Mouse (Mus musculus) forebrain, embryonic 14.5 days (tissue): Measurements from ENCODE around the gene Sema4b. TPM values are rescaled to one million over a fixed set of nuclear protein-coding genes. Genes with fewer than 3 reads are reported as not detected.

ENCODE experiments used
- ATAC-seq: fragments of 200-750 bp; cut with Nextera tagmentation; 2 replicates; pipeline ENCODE4 v1.8.0; 2017; ENCODE audit warnings: mild to moderate bottlenecking, moderate library complexity
- DNase-seq: peaks from one replicate; pipeline ENCODE4 v3.0.0-alpha.2; 2015; ENCODE audit warnings: low spot score
- H3K27ac ChIP-seq: fragments of 300-500 bp; sonication (generic); 2 replicates; pipeline ENCODE4 v1.5.1; 2014; ENCODE audit warnings: low read depth, mild to moderate bottlenecking, control low read depth, low read length, moderate library complexity
- H3K27me3 ChIP-seq: fragments of 300-500 bp; sonication (generic); replicated peaks from 2 replicates; pipeline ENCODE4 v1.6.1; 2014; ENCODE audit warnings: low read length, control low read depth, mixed read lengths; ENCODE audit not compliant: control insufficient read depth, insufficient read depth
- H3K36me3 ChIP-seq: fragments of 300-500 bp; sonication (generic); 2 replicates; pipeline ENCODE4 v1.6.1; 2014; ENCODE audit warnings: low read length, control low read depth; ENCODE audit not compliant: control insufficient read depth, insufficient read depth
- H3K4me1 ChIP-seq: fragments of 300-500 bp; sonication (generic); 2 replicates; pipeline ENCODE4 v1.6.1; 2014; ENCODE audit warnings: antibody characterized with exemption, low read length, control low read depth; ENCODE audit not compliant: control insufficient read depth, insufficient read depth
- H3K4me2 ChIP-seq: fragments of 300-500 bp; sonication (generic); 2 replicates; pipeline ENCODE4 v1.6.1; 2014; ENCODE audit warnings: mild to moderate bottlenecking, control low read depth, low read length
- H3K4me3 ChIP-seq: fragments of 300-500 bp; sonication (generic); 2 replicates; pipeline ENCODE4 v1.5.1; 2014; ENCODE audit warnings: low read depth, low read length, control low read depth
- H3K9ac ChIP-seq: fragments of 300-500 bp; sonication (generic); 2 replicates; pipeline ENCODE4 v1.6.1; 2014; ENCODE audit warnings: mild to moderate bottlenecking, low read length, control low read depth, moderate library complexity
- H3K9me3 ChIP-seq: fragments of 300-500 bp; sonication (generic); replicated peaks from 2 replicates; pipeline ENCODE4 v1.6.1; 2016; ENCODE audit warnings: low read length, control low read depth, mixed read lengths; ENCODE audit not compliant: control insufficient read depth
- WGBS: fragments of 180-500 bp; shearing (Covaris S2); extraction: QIAGEN DNeasy Blood & Tissue Kit; methylation state at CpG from one replicate; pipeline ENCODE4 v1.1.7; 2014; 5-methylcytosine and 5-hydroxymethylcytosine counted together
- polyA plus RNA-seq: library from polyadenylated mRNA; unstranded; fragments of >200 nt; fragmentation: Nextera tagmentation; extraction: Ambion mirVana; gene quantifications from 2 replicates; pipeline ENCODE4 v1.2.1, GENCODE M21; 2014

Gene Sema4b
- polyA plus RNA-seq, 1 experiment from 2014 or later: 11.6 TPM

DNA sequence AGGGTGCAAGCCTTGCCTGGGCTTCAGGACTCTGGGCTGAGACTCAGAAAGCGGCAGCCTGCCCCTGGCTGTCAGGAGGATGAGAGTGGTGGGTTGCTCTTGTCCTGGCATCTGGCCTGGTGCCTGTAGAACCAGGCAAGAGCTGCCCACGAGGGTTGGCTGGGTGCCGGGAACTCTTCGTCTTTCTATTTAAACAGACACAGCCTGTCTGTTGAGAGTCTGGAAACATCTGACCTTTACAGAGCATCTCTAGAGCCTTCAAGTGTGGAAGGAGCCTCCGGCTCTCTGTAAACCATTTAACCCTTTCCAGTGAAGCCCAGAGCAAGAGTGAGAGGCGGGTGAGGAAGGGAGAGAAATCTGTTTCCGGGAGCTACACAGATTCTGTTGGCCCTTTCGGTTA, 15.3 kb upstream of the Sema4b start:
- H3K9me3 ChIP-seq: no peaks in the 10 kb centered on the region
- H3K27me3 ChIP-seq: no peaks in the 10 kb centered on the region
- no peak overlapping the region for H3K9ac ChIP-seq
- DNase-seq: peak; percentile 52
- ATAC-seq: no peak
- no peak overlapping the region for H3K4me3 ChIP-seq
- H3K4me1 ChIP-seq: no peaks in the 10 kb centered on the region
- no peak overlapping the region for H3K27ac ChIP-seq
- no peak overlapping the region for H3K4me2 ChIP-seq
- WGBS: 44% methylated on average over 8 of the region's 8 CpGs
- H3K36me3 ChIP-seq: no peaks in the 10 kb centered on the region

DNA sequence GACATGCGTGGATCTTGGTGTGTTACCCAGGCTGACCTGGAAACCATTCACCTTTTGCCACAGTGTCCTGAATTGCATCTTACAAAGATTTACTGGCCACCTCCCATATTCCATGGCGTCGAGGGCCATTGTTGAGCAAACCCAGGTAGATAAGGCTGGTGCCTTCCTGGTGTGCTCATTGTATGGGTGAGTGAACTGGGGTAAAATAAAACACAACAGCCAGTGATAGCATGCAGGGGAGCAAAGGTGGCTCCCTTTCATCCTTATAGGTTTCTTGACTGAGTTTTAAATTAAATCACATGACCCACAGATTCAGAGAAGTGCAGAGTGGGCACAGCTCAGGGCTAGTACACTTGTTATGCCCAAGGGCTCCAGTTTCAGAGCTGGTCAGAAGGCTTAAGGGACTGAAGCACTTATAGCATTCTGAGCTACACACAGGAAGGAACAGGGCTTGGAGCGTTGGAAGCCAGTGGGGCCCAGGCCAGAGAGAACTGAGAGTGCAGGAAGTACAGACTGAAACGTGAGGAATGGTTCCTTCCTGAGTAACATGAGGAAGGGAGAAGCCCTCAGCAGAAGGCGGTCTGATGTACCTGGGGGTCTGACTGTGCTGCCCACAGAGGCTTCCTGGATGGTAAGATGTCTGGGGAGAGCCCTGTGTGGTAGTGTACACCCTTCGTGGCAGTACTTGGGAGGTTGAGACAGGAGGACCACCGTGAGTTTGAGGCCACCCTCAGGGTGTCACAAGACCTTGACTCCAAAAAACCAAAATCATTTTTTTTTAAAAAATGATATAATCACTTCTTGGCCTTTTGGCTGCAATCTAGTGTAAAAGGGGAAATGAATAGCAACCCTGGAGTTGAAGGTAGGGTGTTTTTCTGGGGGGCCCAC, 14.3 kb upstream of the Sema4b start:
- ATAC-seq: no peak

DNA sequence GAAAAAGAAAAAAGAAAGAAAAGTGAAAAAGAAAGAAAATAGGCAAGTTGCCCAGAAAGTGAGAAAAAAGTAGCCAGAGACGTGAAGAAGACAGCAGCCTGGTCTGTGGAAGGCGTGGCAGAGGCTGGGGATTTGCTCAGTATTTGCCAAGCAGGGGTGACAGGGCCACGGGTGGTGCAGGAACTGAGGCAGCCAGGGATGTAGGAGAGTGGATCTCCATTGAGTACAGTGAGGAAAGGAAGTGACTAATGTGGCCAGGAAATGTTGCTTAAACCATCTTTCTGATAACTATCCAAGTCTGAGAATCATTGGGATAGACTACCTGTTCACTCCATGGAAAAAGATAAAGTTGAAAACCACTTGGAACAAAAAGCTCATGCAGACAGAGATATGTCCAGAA, 10.5 kb upstream of the Sema4b start:
- no peaks in the 10 kb centered on the region for H3K27me3 ChIP-seq
- no peak overlapping the region for H3K4me2 ChIP-seq
- H3K9ac ChIP-seq: no peak overlapping the region
- 69% methylated on average over 3 of the region's 3 CpGs for WGBS
- no peaks in the 10 kb centered on the region for H3K9me3 ChIP-seq
- ATAC-seq (no peak), DNase-seq (no peak)
- no peaks in the 10 kb centered on the region for H3K36me3 ChIP-seq
- no peaks in the 10 kb centered on the region for H3K4me1 ChIP-seq
- no peak overlapping the region for H3K27ac ChIP-seq
- H3K4me3 ChIP-seq: no peak overlapping the region

More for the DNA sequence above, 14.3 kb upstream of the Sema4b start:
- no peaks in the 10 kb centered on the region for H3K9me3 ChIP-seq
- H3K9ac ChIP-seq: no peak overlapping the region
- no peaks in the 10 kb centered on the region for H3K27me3 ChIP-seq
- no peak overlapping the region for H3K27ac ChIP-seq
- H3K4me1 ChIP-seq: no peaks in the 10 kb centered on the region
- no peaks in the 10 kb centered on the region for H3K36me3 ChIP-seq
- DNase-seq: no peak
- 82% methylated on average over 8 of the region's 8 CpGs for WGBS
- no peak overlapping the region for H3K4me3 ChIP-seq
- H3K4me2 ChIP-seq: no peak overlapping the region

DNA sequence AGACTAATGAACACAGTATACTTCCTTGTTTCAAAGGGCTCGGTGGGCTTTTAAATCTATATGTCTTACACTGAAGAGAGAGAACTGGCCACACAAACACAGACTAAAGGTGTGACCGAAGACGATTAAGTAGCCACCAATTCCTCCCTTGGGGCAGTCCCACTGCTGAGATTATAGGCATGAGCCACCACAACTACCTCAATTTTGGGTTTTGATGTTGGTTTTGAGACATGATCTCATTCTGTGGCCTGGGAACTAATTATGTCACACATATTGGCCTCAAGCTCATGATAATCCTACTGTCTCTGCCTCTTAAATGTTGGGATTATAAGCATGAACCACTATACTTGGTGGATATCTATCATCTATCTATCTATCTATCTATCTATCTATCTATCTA, 9.2 kb upstream of the Sema4b start:
- DNase-seq (no peak), ATAC-seq (no peak)
- Histone ChIP-seq H3K9me3 (no peaks in the 10 kb centered on the region), H3K4me2 (no peak overlapping the region), H3K4me1 (no peaks in the 10 kb centered on the region), H3K36me3 (no peaks in the 10 kb centered on the region), H3K27me3 (no peaks in the 10 kb centered on the region), H3K9ac (no peak overlapping the region), H3K27ac (no peak overlapping the region), H3K4me3 (no peak overlapping the region)
- WGBS: 97% methylated on average over 3 of the region's 3 CpGs

DNA sequence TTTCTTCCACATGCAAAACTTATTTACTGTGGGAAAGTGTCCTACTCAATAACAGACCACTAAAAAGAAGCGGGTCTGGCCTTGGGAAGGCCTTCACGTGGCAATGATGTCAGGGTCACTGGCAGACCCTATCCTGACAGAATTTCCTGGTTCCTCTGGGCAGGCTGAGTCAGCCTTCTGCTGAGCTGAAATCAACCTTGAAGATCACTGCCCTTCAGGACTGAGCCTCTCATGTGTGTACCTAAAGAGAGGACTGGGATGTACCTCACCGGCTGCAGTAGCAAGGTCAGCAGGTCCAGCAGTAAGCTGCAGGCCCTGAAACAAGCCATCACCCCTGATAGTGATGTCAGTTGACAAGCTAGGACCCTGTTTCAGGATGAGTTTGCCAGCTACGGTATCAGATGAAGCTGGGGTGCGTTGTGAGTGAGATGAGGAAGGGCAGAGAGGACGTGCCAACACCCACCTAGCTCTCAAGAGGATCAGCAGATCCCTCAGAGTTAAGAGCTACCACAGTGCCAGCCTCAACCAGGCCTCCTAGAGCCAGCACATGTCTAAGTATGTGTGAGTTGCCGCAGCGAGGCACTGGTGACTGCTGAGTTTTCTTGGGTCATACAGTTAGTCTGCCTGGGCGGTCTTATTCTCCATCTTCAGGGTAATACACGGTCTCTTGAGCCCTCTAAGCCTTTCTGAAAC, 8.5 kb upstream of the Sema4b start:
- DNase-seq (no peak), ATAC-seq (no peak)
- Histone ChIP-seq H3K4me3 (no peak overlapping the region), H3K9me3 (no peaks in the 10 kb centered on the region), H3K27me3 (no peaks in the 10 kb centered on the region), H3K27ac (no peak overlapping the region), H3K36me3 (no peaks in the 10 kb centered on the region), H3K4me2 (no peak overlapping the region), H3K4me1 (no peaks in the 10 kb centered on the region), H3K9ac (no peak overlapping the region)
- WGBS: 88% methylated on average over 10 of the region's 10 CpGs

DNA sequence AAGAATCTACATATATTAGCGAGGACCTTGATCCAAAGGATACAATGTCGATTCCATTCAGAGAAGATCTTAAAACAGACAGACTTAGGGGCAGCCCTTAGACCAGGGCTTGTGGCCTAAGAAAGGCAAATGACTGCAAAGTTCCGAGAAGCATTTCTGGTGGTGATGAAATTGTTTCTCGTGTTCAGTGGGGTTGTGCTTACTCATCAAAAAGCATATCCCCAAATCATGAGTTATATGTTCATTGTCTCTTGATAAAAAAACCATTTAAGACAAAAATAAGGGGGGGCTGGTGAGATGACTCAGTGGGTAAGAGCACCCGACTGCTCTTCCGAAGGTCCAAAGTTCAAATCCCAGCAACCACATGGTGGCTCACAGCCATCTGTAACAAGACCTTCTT, 7.3 kb upstream of the Sema4b start:
- H3K9ac ChIP-seq: no peak overlapping the region
- H3K4me2 ChIP-seq: no peak overlapping the region
- no peaks in the 10 kb centered on the region for H3K4me1 ChIP-seq
- no peaks in the 10 kb centered on the region for H3K36me3 ChIP-seq
- no peak overlapping the region for H3K4me3 ChIP-seq
- ATAC-seq (no peak), DNase-seq (no peak)
- no peaks in the 10 kb centered on the region for H3K27me3 ChIP-seq
- WGBS: 93% methylated on average over 6 of the region's 6 CpGs
- H3K9me3 ChIP-seq: no peaks in the 10 kb centered on the region
- H3K27ac ChIP-seq: no peak overlapping the region

DNA sequence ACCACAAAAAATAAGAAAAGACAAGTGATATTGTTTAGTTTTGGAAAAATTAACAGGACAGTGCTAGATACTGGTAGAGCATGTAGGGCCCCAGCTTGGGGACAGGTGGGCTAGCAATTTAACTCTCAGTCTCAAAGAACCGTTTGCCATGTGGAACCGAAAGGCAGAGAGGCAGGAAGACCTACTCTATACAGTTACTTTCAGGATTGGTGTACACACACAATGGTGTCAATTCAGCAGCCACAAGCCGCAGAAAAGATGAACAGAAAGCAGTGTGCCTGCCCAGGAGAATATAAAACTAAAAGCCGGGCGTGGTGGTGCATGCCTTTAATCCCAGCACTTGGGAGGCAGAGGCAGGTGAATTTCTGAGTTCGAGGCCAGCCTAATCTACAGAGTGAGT, 6.9 kb upstream of the Sema4b start:
- Histone ChIP-seq H3K27ac (no peak overlapping the region), H3K27me3 (no peaks in the 10 kb centered on the region), H3K9me3 (no peaks in the 10 kb centered on the region), H3K9ac (no peak overlapping the region), H3K4me3 (no peak overlapping the region), H3K4me2 (no peak overlapping the region), H3K36me3 (no peaks in the 10 kb centered on the region), H3K4me1 (no peaks in the 10 kb centered on the region)
- ATAC-seq: no peak
- no peak for DNase-seq
- 85% methylated on average over 6 of the region's 6 CpGs for WGBS

DNA sequence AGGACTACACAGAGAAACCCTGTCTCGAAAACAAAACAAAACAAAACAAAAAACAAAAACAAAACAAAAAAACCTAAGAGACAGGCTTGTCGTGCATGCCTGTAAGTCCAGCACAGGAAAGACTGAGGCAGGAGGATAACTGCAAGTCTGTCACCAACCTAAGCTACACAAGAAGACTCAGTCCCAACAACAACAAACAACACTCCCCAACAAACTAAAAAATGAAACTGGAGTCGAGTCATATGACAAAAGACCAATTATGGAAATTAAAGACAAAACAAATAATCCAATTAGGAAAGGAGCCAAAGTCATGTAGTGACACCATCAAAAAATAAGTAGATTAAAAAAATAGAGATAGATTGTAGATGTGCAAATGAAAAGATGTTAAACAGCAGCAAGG, 6.4 kb upstream of the Sema4b start:
- no peak overlapping the region for H3K4me3 ChIP-seq
- WGBS: 75% methylated on average over 3 of the region's 3 CpGs
- no peak overlapping the region for H3K9ac ChIP-seq
- no peaks in the 10 kb centered on the region for H3K9me3 ChIP-seq
- no peak overlapping the region for H3K4me2 ChIP-seq
- no peak overlapping the region for H3K27ac ChIP-seq
- H3K36me3 ChIP-seq: no peaks in the 10 kb centered on the region
- ATAC-seq (no peak), DNase-seq (no peak)
- no peaks in the 10 kb centered on the region for H3K4me1 ChIP-seq
- H3K27me3 ChIP-seq: no peaks in the 10 kb centered on the region

DNA sequence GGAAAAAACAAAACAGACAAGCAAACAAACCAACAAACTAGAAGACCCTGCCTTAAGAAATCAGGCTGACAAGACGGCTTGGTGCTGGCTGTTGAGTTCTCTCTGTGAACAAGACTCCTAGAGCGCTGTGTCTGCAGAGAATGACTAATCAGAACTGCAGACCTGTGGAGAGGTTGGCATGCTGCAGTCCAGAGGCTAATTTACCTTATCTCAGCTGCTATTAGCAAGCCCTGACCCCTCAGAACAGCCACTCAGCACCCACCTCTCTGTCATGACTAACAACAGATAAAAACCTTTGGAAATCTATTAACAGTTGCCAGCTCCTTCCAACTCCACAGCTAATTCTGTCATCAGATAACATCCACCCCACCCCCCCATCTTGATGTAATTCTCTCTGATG, 5.6 kb upstream of the Sema4b start:
- no peak overlapping the region for H3K4me3 ChIP-seq
- no peak for DNase-seq
- WGBS: 80% methylated on average over 2 of the region's 2 CpGs
- H3K4me2 ChIP-seq: no peak overlapping the region
- no peaks in the 10 kb centered on the region for H3K9me3 ChIP-seq
- no peak overlapping the region for H3K9ac ChIP-seq
- H3K4me1 ChIP-seq: no peaks in the 10 kb centered on the region
- no peak overlapping the region for H3K27ac ChIP-seq
- no peaks in the 10 kb centered on the region for H3K36me3 ChIP-seq
- no peak for ATAC-seq
- no peaks in the 10 kb centered on the region for H3K27me3 ChIP-seq
